Mouse (Mus musculus) testis, adult 2 months (tissue): ENCODE measurements at regions not wholly inside any gene's neighbourhood (a gene's known extent, or its start where the extent isn't known, plus 50 kb on each side); places are given as distances from the start of the nearest gene placed in this dataset.

ENCODE experiments used
- CTCF ChIP-seq: fragments of 200-500 bp; IDR thresholded peaks from 2 replicates; pipeline ENCODE4 v1.5.1; 2012; ENCODE audit warnings: low read depth, mild to moderate bottlenecking, inconsistent platforms, low read length, moderate library complexity; ENCODE audit not compliant: control insufficient read depth, insufficient read depth, insufficient replicate concordance
- POLR2A ChIP-seq: fragments of 200-500 bp; IDR thresholded peaks from 2 replicates; pipeline ENCODE4 v1.6.1; 2012; ENCODE audit warnings: low read depth, mild to moderate bottlenecking, inconsistent platforms, low read length, moderate library complexity; ENCODE audit not compliant: control insufficient read depth

DNA sequence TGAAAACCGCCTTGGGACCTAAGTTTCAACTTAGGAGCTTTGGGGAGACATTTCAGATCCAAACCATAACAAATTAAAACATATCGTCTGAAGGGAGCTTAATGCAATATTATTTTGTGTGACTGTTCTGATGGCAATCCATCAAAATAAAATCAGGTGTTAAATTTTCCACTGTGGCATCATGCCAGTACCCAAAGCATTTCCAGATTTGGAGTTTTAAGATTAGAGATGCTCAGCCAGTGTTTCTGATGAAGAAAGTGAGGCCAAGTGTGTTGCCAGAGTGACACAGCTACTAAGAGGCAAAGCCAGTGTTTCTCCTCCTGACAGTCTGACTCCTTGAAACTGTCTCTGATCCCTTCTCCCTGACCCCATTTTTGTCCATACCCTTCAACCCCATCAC lies 308.7 kb downstream of the Rnls start:
- TF ChIP-seq POLR2A (no peak), CTCF (no peak)
